Mouse (Mus musculus) embryonic facial prominence, embryonic 14.5 days (tissue): ENCODE measurements around the gene Cela2a. TPM values are rescaled to one million over a fixed set of nuclear protein-coding genes. Genes with fewer than 3 reads are reported as not detected.

Source experiments
- ATAC-seq: fragments of 200-750 bp; cut with Nextera tagmentation; 2 replicates; pipeline ENCODE4 v1.8.0; 2017; ENCODE audit warnings: low read depth, moderate number of reproducible peaks, moderate TSS enrichment
- DNase-seq: peaks from one replicate; pipeline ENCODE4 v3.0.0-alpha.2; 2015; ENCODE audit warnings: low spot score
- H3K27ac ChIP-seq: fragments of 300-500 bp; sonication (generic); replicated peaks from 2 replicates; pipeline ENCODE4 v1.5.1; 2014; ENCODE audit warnings: low read depth, mild to moderate bottlenecking, low read length, moderate library complexity
- H3K27me3 ChIP-seq: fragments of 300-500 bp; sonication (generic); replicated peaks from 2 replicates; pipeline ENCODE4 v1.6.1; 2014; ENCODE audit warnings: low read length; ENCODE audit not compliant: control insufficient read depth, insufficient read depth
- H3K36me3 ChIP-seq: fragments of 300-500 bp; sonication (generic); 2 replicates; pipeline ENCODE4 v1.6.1; 2014; ENCODE audit warnings: low read length, mixed read lengths; ENCODE audit not compliant: control insufficient read depth, insufficient read depth
- H3K4me1 ChIP-seq: fragments of 300-500 bp; sonication (generic); 2 replicates; pipeline ENCODE4 v1.6.1; 2014; ENCODE audit warnings: antibody characterized with exemption, low read length; ENCODE audit not compliant: control insufficient read depth, insufficient read depth
- H3K4me2 ChIP-seq: fragments of 300-500 bp; sonication (generic); 2 replicates; pipeline ENCODE4 v1.6.1; 2014; ENCODE audit warnings: low read depth, mild to moderate bottlenecking, low read length, moderate library complexity, mixed read lengths
- H3K4me3 ChIP-seq: fragments of 300-500 bp; sonication (generic); 2 replicates; pipeline ENCODE4 v1.5.1; 2014; ENCODE audit warnings: low read depth, mild to moderate bottlenecking, low read length
- H3K9ac ChIP-seq: fragments of 300-500 bp; sonication (generic); 2 replicates; pipeline ENCODE4 v1.6.1; 2014; ENCODE audit warnings: low read depth, mild to moderate bottlenecking, low read length, moderate library complexity, mixed read lengths
- H3K9me3 ChIP-seq: fragments of 300-500 bp; sonication (generic); 2 replicates; pipeline ENCODE4 v1.6.1; 2016; ENCODE audit warnings: low read length; ENCODE audit not compliant: control insufficient read depth
- WGBS: fragments of 180-500 bp; shearing (Covaris S2); extraction: QIAGEN DNeasy Blood & Tissue Kit; methylation state at CpG from one replicate; pipeline ENCODE4 v1.1.7; 2014; 5-methylcytosine and 5-hydroxymethylcytosine counted together
- polyA plus RNA-seq: library from polyadenylated mRNA; unstranded; fragments of >200 nt; fragmentation: Nextera tagmentation; extraction: Ambion mirVana; gene quantifications from 2 replicates; pipeline ENCODE4 v1.2.1, GENCODE M21; 2014

The Cela2a gene
- polyA plus RNA-seq, 1 experiment from 2014 or later = not detected

DNA sequence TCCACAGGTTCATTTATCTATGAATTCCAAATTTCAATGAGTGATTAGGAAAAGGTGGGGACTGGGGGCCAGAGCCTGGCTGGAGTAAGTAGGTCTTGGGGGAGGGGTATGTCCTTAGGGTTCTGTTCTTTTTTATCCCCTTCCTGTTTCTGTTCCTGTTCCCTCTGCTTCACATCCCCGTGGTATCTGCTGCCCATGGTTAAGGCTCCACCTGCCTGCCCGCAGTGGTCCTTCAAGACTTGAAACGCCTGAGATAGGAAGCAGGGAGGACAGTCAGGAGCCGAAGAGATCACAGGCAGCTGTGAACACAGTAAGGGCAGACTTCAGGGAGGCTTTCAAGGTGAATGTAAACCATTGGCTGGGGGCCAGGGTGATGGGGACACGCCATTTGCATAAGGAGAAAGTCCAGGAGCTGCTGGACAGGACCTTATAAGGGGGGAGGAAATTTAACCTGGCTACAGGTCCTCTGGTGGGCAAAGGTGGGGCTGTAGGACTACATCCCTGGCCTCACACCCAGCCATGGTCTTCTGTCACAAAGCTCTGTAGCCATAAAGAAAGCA, 8.7 kb upstream of the Cela2a start:
- 62% methylated on average over 5 of the region's 5 CpGs for WGBS
- H3K9ac ChIP-seq = no peak overlapping the region
- ATAC-seq (no peak), DNase-seq (no peak)
- no peak overlapping the region for H3K4me2 ChIP-seq
- no peaks in the 10 kb centered on the region for H3K27me3 ChIP-seq
- H3K36me3 ChIP-seq = no peaks in the 10 kb centered on the region
- no peaks in the 10 kb centered on the region for H3K4me1 ChIP-seq
- no peaks in the 10 kb centered on the region for H3K9me3 ChIP-seq
- no peak overlapping the region for H3K4me3 ChIP-seq
- H3K27ac ChIP-seq = no peak overlapping the region

GRCm38 (mm10) chr4:141833911-141834310, 8.0 kb upstream of the Cela2a start:
- no peak overlapping the region for H3K4me2 ChIP-seq
- no peak overlapping the region for H3K9ac ChIP-seq
- H3K4me1 ChIP-seq = no peaks in the 10 kb centered on the region
- H3K4me3 ChIP-seq = no peak overlapping the region
- no peaks in the 10 kb centered on the region for H3K27me3 ChIP-seq
- WGBS = 14% methylated on average over 1 of the region's 1 CpGs
- ATAC-seq (no peak), DNase-seq (no peak)
- H3K36me3 ChIP-seq = no peaks in the 10 kb centered on the region
- no peaks in the 10 kb centered on the region for H3K9me3 ChIP-seq
- H3K27ac ChIP-seq = no peak overlapping the region

DNA sequence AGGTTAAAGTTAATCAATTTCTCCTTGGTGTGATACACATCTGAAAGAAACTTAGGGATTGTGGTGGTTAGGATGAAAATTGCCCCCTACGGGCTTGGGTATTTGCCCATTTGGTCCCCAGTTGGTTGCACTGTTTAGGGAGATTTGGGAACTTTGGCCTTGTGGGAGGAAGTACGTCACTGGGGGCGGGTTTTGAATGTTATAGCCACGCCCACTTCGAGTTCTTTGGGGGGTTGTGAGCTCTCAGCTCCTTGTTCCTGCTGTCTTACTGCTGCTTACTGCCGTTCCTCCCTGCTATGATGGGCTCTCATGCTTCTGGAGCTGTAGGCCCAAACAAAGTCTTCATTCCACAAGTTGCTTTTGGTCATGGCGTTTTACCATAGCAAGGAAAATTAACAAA, 5.4 kb upstream of the Cela2a start:
- no peak overlapping the region for H3K9ac ChIP-seq
- H3K4me3 ChIP-seq = no peak overlapping the region
- WGBS = 84% methylated on average over 7 of the region's 7 CpGs
- H3K9me3 ChIP-seq = no peaks in the 10 kb centered on the region
- H3K36me3 ChIP-seq = no peaks in the 10 kb centered on the region
- no peaks in the 10 kb centered on the region for H3K27me3 ChIP-seq
- no peak overlapping the region for H3K4me2 ChIP-seq
- ATAC-seq (no peak), DNase-seq (no peak)
- no peaks in the 10 kb centered on the region for H3K4me1 ChIP-seq
- no peak overlapping the region for H3K27ac ChIP-seq

DNA sequence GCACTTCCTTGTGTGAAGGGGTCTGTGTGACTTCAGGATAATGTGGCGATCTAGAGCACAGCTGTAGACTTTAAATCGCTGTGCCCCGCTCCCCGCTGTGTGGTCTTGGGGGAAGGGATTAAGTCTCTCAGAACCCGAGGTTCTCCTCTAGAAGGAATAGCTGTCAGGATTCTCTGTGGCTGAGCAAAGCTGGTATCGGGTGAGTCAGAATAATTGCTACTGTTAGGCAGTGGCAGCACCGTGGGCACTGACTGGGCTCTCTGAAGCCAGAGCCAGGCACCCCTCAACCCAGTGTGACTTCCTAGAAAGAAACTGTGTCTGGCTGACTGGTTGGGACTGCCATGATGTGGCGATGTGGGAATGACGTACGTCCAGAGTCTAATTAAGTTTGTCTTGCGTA, 4.4 kb upstream of the Cela2a start:
- no peak for ATAC-seq
- H3K4me2 ChIP-seq = no peak overlapping the region
- 47% methylated on average over 11 of the region's 11 CpGs for WGBS
- H3K4me3 ChIP-seq = no peak overlapping the region
- H3K36me3 ChIP-seq = no peaks in the 10 kb centered on the region
- no peaks in the 10 kb centered on the region for H3K9me3 ChIP-seq
- H3K27ac ChIP-seq = no peak overlapping the region
- DNase-seq = no peak
- H3K4me1 ChIP-seq = no peaks in the 10 kb centered on the region
- no peaks in the 10 kb centered on the region for H3K27me3 ChIP-seq
- no peak overlapping the region for H3K9ac ChIP-seq

- no peak overlapping the region for H3K9ac ChIP-seq
- no peaks in the 10 kb centered on the region for H3K36me3 ChIP-seq
- ATAC-seq (no peak), DNase-seq (no peak)
- no peaks in the 10 kb centered on the region for H3K4me1 ChIP-seq
- no peaks in the 10 kb centered on the region for H3K27me3 ChIP-seq
- no peaks in the 10 kb centered on the region for H3K9me3 ChIP-seq
- H3K4me3 ChIP-seq = no peak overlapping the region
- H3K4me2 ChIP-seq = no peak overlapping the region
- no peak overlapping the region for H3K27ac ChIP-seq
- WGBS = 77% methylated on average over 4 of the region's 4 CpGs
Observed at GRCm38 (mm10) chr4:141828177-141828576, 2.2 kb upstream of the Cela2a start.

DNA sequence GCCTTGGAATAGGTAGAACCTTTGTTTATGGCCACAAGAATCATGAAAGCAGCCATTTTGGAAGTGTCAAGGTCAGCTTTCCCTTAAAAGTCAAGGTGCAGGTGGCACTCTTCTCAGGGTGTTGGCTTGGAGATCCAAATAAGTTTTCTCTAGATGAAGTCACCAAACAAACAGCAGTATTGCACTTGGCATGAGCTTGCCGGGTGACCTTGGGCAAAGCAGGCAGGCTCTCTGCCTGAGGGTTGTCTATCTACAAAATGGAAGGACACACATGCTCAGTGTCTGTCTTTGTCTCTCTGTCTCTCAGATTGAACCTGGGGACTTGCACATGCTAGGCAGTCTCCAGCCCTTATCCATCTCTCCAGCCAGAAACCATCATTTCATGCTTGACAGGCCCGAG, 1.4 kb upstream of the Cela2a start:
- Histone ChIP-seq H3K9ac (no peak overlapping the region), H3K9me3 (no peaks in the 10 kb centered on the region), H3K27me3 (no peaks in the 10 kb centered on the region), H3K4me2 (no peak overlapping the region), H3K4me3 (no peak overlapping the region), H3K27ac (no peak overlapping the region), H3K36me3 (no peaks in the 10 kb centered on the region), H3K4me1 (no peaks in the 10 kb centered on the region)
- DNase-seq (no peak), ATAC-seq (no peak)
- WGBS = 94% methylated on average over 2 of the region's 2 CpGs

- H3K27me3 ChIP-seq = no peaks in the 10 kb centered on the region
- H3K4me3 ChIP-seq = no peak overlapping the region
- no peak overlapping the region for H3K4me2 ChIP-seq
- no peaks in the 10 kb centered on the region for H3K9me3 ChIP-seq
- DNase-seq (no peak), ATAC-seq (no peak)
- H3K9ac ChIP-seq = no peak overlapping the region
- no peaks in the 10 kb centered on the region for H3K4me1 ChIP-seq
- WGBS = 64% methylated on average over 3 of the region's 3 CpGs
- H3K36me3 ChIP-seq = no peaks in the 10 kb centered on the region
- H3K27ac ChIP-seq = no peak overlapping the region
Observed at GRCm38 (mm10) chr4:141822979-141823378, 3.0 kb downstream of the Cela2a start.

DNA sequence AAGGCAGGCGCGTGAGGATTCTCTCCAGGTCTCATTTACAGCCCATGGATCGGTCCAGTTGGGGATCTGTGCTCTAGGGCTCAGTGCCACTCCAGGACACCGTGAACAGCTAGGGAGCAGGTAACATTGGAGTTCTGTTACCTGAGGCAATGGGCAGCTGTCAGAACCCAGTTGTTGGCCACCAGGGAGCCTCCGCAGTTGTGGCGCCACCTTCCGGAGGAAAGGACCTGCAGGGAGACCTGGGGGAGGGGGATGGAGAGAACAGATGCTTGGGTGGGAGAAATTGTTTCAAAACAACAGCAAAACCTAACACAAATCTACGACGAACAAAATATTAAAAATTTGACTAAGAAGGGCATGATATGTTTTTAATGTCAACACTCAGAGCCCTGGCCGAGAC, 3.9 kb downstream of the Cela2a start:
- no peak overlapping the region for H3K4me2 ChIP-seq
- no peak overlapping the region for H3K9ac ChIP-seq
- WGBS = 76% methylated on average over 10 of the region's 10 CpGs
- H3K27ac ChIP-seq = no peak overlapping the region
- H3K36me3 ChIP-seq = no peaks in the 10 kb centered on the region
- H3K4me3 ChIP-seq = no peak overlapping the region
- H3K9me3 ChIP-seq = no peaks in the 10 kb centered on the region
- H3K4me1 ChIP-seq = no peaks in the 10 kb centered on the region
- ATAC-seq (no peak), DNase-seq (no peak)
- H3K27me3 ChIP-seq = no peaks in the 10 kb centered on the region

DNA sequence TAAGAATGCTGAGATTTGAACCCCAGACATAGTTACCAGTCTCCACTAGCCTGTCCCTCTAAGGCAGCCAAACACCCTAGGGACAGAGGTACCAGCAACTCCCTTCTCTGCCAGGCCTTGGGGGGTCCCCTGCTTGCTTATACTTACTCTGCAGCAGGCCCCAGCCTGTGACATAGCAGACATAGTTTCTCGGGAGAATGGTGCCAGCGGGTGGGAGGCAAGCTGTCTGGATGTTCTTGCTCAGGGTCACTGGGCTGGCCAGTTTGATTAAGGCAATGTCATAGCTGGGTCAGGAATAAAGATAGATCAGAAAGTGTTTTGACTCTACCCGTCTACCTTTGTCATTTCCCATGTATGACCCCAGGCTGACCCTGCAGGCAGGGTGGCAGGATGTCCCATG, 4.8 kb downstream of the Cela2a start:
- no peaks in the 10 kb centered on the region for H3K36me3 ChIP-seq
- H3K4me2 ChIP-seq = no peak overlapping the region
- H3K4me3 ChIP-seq = no peak overlapping the region
- 60% methylated on average over 3 of the region's 3 CpGs for WGBS
- no peaks in the 10 kb centered on the region for H3K9me3 ChIP-seq
- ATAC-seq = no peak
- no peaks in the 10 kb centered on the region for H3K4me1 ChIP-seq
- no peaks in the 10 kb centered on the region for H3K27me3 ChIP-seq
- no peak overlapping the region for H3K9ac ChIP-seq
- H3K27ac ChIP-seq = no peak overlapping the region
- DNase-seq = no peak
